Mouse (Mus musculus): ENCODE results near the gene Tbc1d22a.

- TF ChIP-seq CTCF (IDR thresholded peaks at IDR 0.05; ENCODE audit: control insufficient read depth, insufficient read depth, low read length) = no peak
- no peak for TF ChIP-seq POLR2A (IDR thresholded peaks at IDR 0.05; ENCODE audit: borderline replicate concordance, control insufficient read depth, low read depth, low read length)
Measured at GRCm38 (mm10) chr15:86434241-86434640, 220.0 kb downstream of the Tbc1d22a start.

Measured in bone marrow, adult 2 months (tissue).